Mouse (Mus musculus): ENCODE measurements around the gene Smdt1.
"Not testable (repeated sequence)": the region's sequence is repeated elsewhere in the genome, so short reads cannot be mapped to it uniquely, and the experiment has no call there.

Gene Smdt1

GRCm38 (mm10) chr15:82368851-82369250 lies 30.1 kb downstream of the Smdt1 start:
- no peak for DNase-seq (ENCODE audit: low read depth, low spot score)

GRCm38 (mm10) chr15:82372446-82372845 lies 33.7 kb downstream of the Smdt1 start:
- no peak for DNase-seq (ENCODE audit: low read depth, low spot score)

- no peak for DNase-seq (ENCODE audit: low read depth, low spot score)
Measured at GRCm38 (mm10) chr15:82372991-82373390, 34.2 kb downstream of the Smdt1 start.

- DNase-seq (ENCODE audit: low read depth, low spot score), result no peak
Measured at GRCm38 (mm10) chr15:82374437-82374836, 35.7 kb downstream of the Smdt1 start.

GRCm38 (mm10) chr15:82375855-82376254 lies 37.1 kb downstream of the Smdt1 start:
- no peak for DNase-seq (ENCODE audit: low read depth, low spot score)

- DNase-seq (ENCODE audit: low read depth, low spot score), result no peak
Measured at GRCm38 (mm10) chr15:82376393-82377138, 37.8 kb downstream of the Smdt1 start.

GRCm38 (mm10) chr15:82377701-82378100 lies 38.9 kb downstream of the Smdt1 start:
- no peak for DNase-seq (ENCODE audit: low read depth, low spot score)

- no peak for DNase-seq (ENCODE audit: low read depth, low spot score)
Measured at GRCm38 (mm10) chr15:82378261-82379180, 39.8 kb downstream of the Smdt1 start.

- DNase-seq (ENCODE audit: low read depth, low spot score), result no peak
Measured at GRCm38 (mm10) chr15:82379511-82379870, 40.7 kb downstream of the Smdt1 start.

GRCm38 (mm10) chr15:82379871-82380713 lies 41.3 kb downstream of the Smdt1 start, which contains the start of gene Cyp2d22:
Cyp2d22 (minus strand) TSS chr15:82380260.
- DNase-seq (ENCODE audit: low read depth, low spot score), result peak; percentile 5

- DNase-seq (ENCODE audit: low read depth, low spot score), result no peak
Measured at GRCm38 (mm10) chr15:82380714-82381062, 41.9 kb downstream of the Smdt1 start.

- no peak for DNase-seq (ENCODE audit: low read depth, low spot score)
Measured at GRCm38 (mm10) chr15:82382441-82382840, 43.7 kb downstream of the Smdt1 start.

GRCm38 (mm10) chr15:82385729-82386128 lies 47.0 kb downstream of the Smdt1 start:
- DNase-seq (ENCODE audit: low read depth, low spot score), result no peak

- DNase-seq (ENCODE audit: low read depth, low spot score), result not testable (repeated sequence)
Measured at GRCm38 (mm10) chr15:82389916-82390315, 51.2 kb downstream of the Smdt1 start.

- not testable (repeated sequence) for DNase-seq (ENCODE audit: low read depth, low spot score)
Measured at GRCm38 (mm10) chr15:82393922-82394321, 55.2 kb downstream of the Smdt1 start, which contains the start of gene Cyp2d11. Cyp2d11 (minus strand) TSS chr15:82394022.

- DNase-seq (ENCODE audit: low read depth, low spot score), result not testable (repeated sequence)
Measured at GRCm38 (mm10) chr15:82395955-82396354, 57.2 kb downstream of the Smdt1 start.

All from A20 (cell line).